Mouse (Mus musculus) forebrain, embryonic 13.5 days (tissue): Measurements from ENCODE around the gene Creg2. TPM values are rescaled to one million over a fixed set of nuclear protein-coding genes. Genes with fewer than 3 reads are reported as not detected.

ENCODE experiments used
- ATAC-seq: fragments of 200-750 bp; cut with Nextera tagmentation; 2 replicates; pipeline ENCODE4 v1.8.0; 2017
- H3K27ac ChIP-seq: fragments of 300-500 bp; sonication (generic); 2 replicates; pipeline ENCODE4 v1.5.1; 2015; ENCODE audit warnings: inconsistent platforms, mild to moderate bottlenecking, moderate library complexity
- H3K27me3 ChIP-seq: fragments of 300-500 bp; sonication (generic); 2 replicates; pipeline ENCODE4 v1.6.1; 2015; ENCODE audit warnings: mild to moderate bottlenecking, inconsistent platforms
- H3K36me3 ChIP-seq: fragments of 300-500 bp; sonication (generic); 2 replicates; pipeline ENCODE4 v1.6.1; 2015; ENCODE audit warnings: mild to moderate bottlenecking, inconsistent platforms; ENCODE audit not compliant: poor library complexity, severe bottlenecking
- H3K4me1 ChIP-seq: fragments of 300-500 bp; sonication (generic); 2 replicates; pipeline ENCODE4 v1.6.1; 2015; ENCODE audit warnings: inconsistent platforms
- H3K4me2 ChIP-seq: fragments of 300-500 bp; sonication (generic); 2 replicates; pipeline ENCODE4 v1.6.1; 2015; ENCODE audit warnings: inconsistent platforms, mild to moderate bottlenecking, moderate library complexity
- H3K4me3 ChIP-seq: fragments of 300-500 bp; sonication (generic); 2 replicates; pipeline ENCODE4 v1.5.1; 2015; ENCODE audit warnings: mild to moderate bottlenecking, inconsistent platforms
- H3K9ac ChIP-seq: fragments of 300-500 bp; sonication (generic); 2 replicates; pipeline ENCODE4 v1.6.1; 2015; ENCODE audit warnings: mild to moderate bottlenecking, inconsistent platforms
- H3K9me3 ChIP-seq: fragments of 300-500 bp; sonication (generic); replicated peaks from 2 replicates; pipeline ENCODE4 v1.6.1; 2016; ENCODE audit warnings: inconsistent platforms
- WGBS: fragments of 180-500 bp; shearing (Covaris S2); methylation state at CpG from one replicate; pipeline ENCODE4 v1.1.7; 2015; 5-methylcytosine and 5-hydroxymethylcytosine counted together
- polyA plus RNA-seq: library from polyadenylated mRNA; unstranded; fragments of >200 nt; fragmentation: Nextera tagmentation; extraction: Ambion mirVana; gene quantifications from 2 replicates; pipeline ENCODE4 v1.2.1, GENCODE M21; 2015

The Creg2 gene
- 0.33 and 0.56 TPM in 2 replicates for polyA plus RNA-seq

GRCm38 (mm10) chr1:39651241-39651548 lies at the start of gene Creg2:
Gene Creg2, minus strand, starts transcription at chr1:39651474.
- H3K9me3 ChIP-seq: no peaks in the 10 kb centered on the region
- peak within 1 kb of the TSS; percentile 68 for H3K9ac ChIP-seq
- WGBS: 41% methylated on average over 9 of the region's 9 CpGs
- H3K27ac ChIP-seq: no peak within 1 kb of the TSS
- peak within 1 kb of the TSS; percentile 99 for H3K4me2 ChIP-seq
- H3K36me3 ChIP-seq: no peaks in the 10 kb centered on the region
- ATAC-seq: no peak
- peak within 1 kb of the TSS; percentile 58 for H3K4me3 ChIP-seq
- H3K4me1 ChIP-seq: peaks cover 25% of the 10 kb centered on the region
- H3K27me3 ChIP-seq: peaks cover 47% of the 10 kb centered on the region

DNA sequence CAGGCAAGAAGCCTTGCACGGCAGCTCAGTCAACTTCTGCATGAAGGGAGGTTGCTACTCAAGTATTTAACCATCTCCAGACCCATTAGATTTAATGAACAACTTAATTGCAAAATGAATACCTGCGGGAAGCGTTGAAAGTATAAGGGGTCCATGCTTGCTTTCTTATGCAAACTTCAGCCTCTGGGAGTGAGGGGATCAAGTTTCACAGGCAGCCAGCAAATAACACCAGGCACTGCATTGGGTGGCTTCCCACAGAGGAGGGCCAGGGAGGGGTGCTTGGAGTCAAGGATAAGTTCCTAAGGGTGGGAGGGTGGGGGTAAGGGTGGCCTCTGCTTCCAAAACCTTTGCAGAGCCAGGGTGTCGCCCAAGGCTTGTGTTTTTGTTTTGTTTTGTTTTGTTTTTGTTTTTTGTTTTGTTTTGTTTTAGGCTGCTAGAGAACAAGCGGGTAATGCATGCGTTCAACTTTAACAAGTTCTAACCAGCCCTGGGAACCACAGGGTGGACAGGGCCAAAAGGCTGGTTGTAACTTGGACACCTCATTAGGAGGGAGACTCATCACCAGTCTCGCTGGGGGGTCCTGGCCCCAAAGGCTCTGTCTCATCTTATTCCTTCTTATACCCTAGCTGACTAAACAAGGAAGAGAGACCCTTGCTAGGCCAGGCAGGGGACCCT lies 49.5 kb upstream of the Creg2 start:
- ATAC-seq: peak; percentile 25; the same call in 1 of the 2 replicates
- peaks cover 38% of the 10 kb centered on the region for H3K4me1 ChIP-seq
- 11% methylated on average over 7 of the region's 7 CpGs for WGBS
- H3K36me3 ChIP-seq: no peaks in the 10 kb centered on the region
- H3K4me2 ChIP-seq: peak overlapping the region; percentile 11; the same call in 1 of the 2 replicates
- peak overlapping the region; percentile 39; the same call in 1 of the 2 replicates for H3K9ac ChIP-seq
- peak overlapping the region; percentile 63; the same call in 1 of the 2 replicates for H3K27ac ChIP-seq
- H3K27me3 ChIP-seq: peaks cover 7% of the 10 kb centered on the region; the same call in 1 of the 2 replicates
- no peaks in the 10 kb centered on the region for H3K9me3 ChIP-seq
- H3K4me3 ChIP-seq: no peak overlapping the region

GRCm38 (mm10) chr1:39698456-39698855 lies 47.2 kb upstream of the Creg2 start:
- Histone ChIP-seq H3K27ac (no peak overlapping the region), H3K4me3 (no peak overlapping the region), H3K27me3 (peaks cover 7% of the 10 kb centered on the region), H3K9me3 (no peaks in the 10 kb centered on the region), H3K9ac (no peak overlapping the region), H3K36me3 (no peaks in the 10 kb centered on the region), H3K4me1 (peaks cover 48% of the 10 kb centered on the region), H3K4me2 (no peak overlapping the region)
- no peak for ATAC-seq
- 23% methylated on average over 6 of the region's 6 CpGs for WGBS

DNA sequence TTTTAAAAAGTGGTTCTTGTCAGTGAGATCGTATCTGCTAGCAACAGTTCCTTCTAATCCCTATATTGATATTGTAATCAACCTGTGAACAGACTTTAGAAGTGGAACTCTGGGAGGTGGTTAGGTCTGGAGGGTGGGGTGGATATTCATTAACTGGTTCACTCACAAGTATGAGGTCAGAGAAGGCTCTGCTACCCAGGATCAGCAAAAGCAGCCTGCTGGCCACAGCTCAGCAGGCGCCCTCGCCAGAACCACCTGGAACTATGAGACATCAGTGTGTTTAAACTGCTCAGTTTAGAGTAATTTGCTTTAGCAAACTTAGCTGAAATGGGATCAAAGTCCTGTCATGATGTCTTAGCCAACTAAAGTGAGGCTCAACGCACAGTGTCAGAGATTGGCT lies 43.9 kb upstream of the Creg2 start:
- ATAC-seq: no peak
- Histone ChIP-seq H3K27ac (no peak overlapping the region), H3K9me3 (no peaks in the 10 kb centered on the region), H3K27me3 (peaks cover 7% of the 10 kb centered on the region), H3K4me3 (no peak overlapping the region), H3K9ac (no peak overlapping the region), H3K4me1 (peaks cover 18% of the 10 kb centered on the region), H3K36me3 (no peaks in the 10 kb centered on the region), H3K4me2 (no peak overlapping the region)
- WGBS: 27% methylated on average over 4 of the region's 4 CpGs

DNA sequence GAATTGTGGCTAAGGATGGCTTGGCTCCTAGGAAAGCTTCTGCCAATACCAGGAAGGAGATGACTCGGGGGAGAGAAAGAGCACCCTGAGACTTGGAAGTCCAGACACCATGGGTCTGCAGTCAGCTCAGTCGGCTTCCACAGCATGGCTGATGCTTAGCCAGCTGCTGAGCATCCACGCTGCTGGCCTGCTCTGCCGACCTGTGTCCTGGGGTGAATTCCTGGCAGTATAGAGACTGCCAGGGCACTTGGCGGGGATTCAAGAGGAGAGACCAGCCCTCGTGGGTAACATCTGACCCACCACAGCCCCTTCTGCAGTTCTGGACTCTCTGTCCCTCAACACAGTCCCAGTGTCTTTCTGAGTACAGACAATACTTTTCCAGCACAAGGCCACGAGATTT lies 43.5 kb upstream of the Creg2 start:
- no peaks in the 10 kb centered on the region for H3K36me3 ChIP-seq
- no peak overlapping the region for H3K27ac ChIP-seq
- no peak overlapping the region for H3K4me2 ChIP-seq
- H3K9me3 ChIP-seq: no peaks in the 10 kb centered on the region
- H3K4me3 ChIP-seq: no peak overlapping the region
- WGBS: 34% methylated on average over 7 of the region's 7 CpGs
- no peak for ATAC-seq
- no peak overlapping the region for H3K9ac ChIP-seq
- H3K27me3 ChIP-seq: peaks cover 7% of the 10 kb centered on the region
- peaks cover 16% of the 10 kb centered on the region; the same call in 1 of the 2 replicates for H3K4me1 ChIP-seq

GRCm38 (mm10) chr1:39691974-39692373 lies 40.7 kb upstream of the Creg2 start:
- ATAC-seq: no peak
- WGBS: 77% methylated on average over 3 of the region's 3 CpGs
- H3K4me1 ChIP-seq: peaks cover 10% of the 10 kb centered on the region; the same call in 1 of the 2 replicates
- no peak overlapping the region for H3K4me3 ChIP-seq
- H3K36me3 ChIP-seq: no peaks in the 10 kb centered on the region
- H3K27me3 ChIP-seq: peaks cover 7% of the 10 kb centered on the region
- no peak overlapping the region for H3K9ac ChIP-seq
- no peaks in the 10 kb centered on the region for H3K9me3 ChIP-seq
- no peak overlapping the region for H3K4me2 ChIP-seq
- H3K27ac ChIP-seq: no peak overlapping the region

GRCm38 (mm10) chr1:39691061-39691460 lies 39.8 kb upstream of the Creg2 start:
- no peak overlapping the region for H3K4me3 ChIP-seq
- no peaks in the 10 kb centered on the region for H3K9me3 ChIP-seq
- H3K4me1 ChIP-seq: peaks cover 10% of the 10 kb centered on the region; the same call in 1 of the 2 replicates
- no peak overlapping the region for H3K27ac ChIP-seq
- no peak overlapping the region for H3K4me2 ChIP-seq
- WGBS: 60% methylated on average over 4 of the region's 4 CpGs
- no peaks in the 10 kb centered on the region; the same call in 1 of the 2 replicates for H3K27me3 ChIP-seq
- no peak for ATAC-seq
- H3K9ac ChIP-seq: no peak overlapping the region
- H3K36me3 ChIP-seq: no peaks in the 10 kb centered on the region

DNA sequence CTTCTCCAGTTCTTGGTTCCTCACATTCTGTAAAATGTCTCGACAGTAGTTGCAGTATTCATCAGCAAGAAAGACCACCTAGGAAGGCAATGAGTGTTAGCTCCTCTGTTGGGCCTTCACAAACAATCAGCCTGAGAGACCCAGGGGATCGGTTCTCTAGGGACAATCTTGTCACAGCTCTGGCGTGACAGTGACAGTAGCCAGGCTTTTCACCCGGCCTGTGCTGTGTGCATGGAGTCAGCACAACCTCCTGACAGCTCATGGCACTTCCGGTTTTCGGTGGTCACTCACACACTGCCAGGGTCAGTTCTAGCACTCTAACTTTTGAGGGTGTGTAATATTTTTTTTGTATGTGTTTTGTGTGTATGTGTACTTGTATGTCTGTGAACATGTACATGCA lies 37.3 kb upstream of the Creg2 start:
- H3K9ac ChIP-seq: no peak overlapping the region
- no peak overlapping the region for H3K27ac ChIP-seq
- H3K36me3 ChIP-seq: no peaks in the 10 kb centered on the region
- no peak overlapping the region for H3K4me2 ChIP-seq
- no peak overlapping the region for H3K4me3 ChIP-seq
- H3K27me3 ChIP-seq: no peaks in the 10 kb centered on the region
- no peaks in the 10 kb centered on the region for H3K9me3 ChIP-seq
- no peaks in the 10 kb centered on the region for H3K4me1 ChIP-seq
- WGBS: 86% methylated on average over 6 of the region's 6 CpGs
- ATAC-seq: no peak

GRCm38 (mm10) chr1:39687279-39687678 lies 36.0 kb upstream of the Creg2 start:
- Histone ChIP-seq H3K9me3 (no peaks in the 10 kb centered on the region), H3K4me3 (no peak overlapping the region), H3K9ac (no peak overlapping the region), H3K27me3 (no peaks in the 10 kb centered on the region), H3K36me3 (no peaks in the 10 kb centered on the region), H3K27ac (no peak overlapping the region), H3K4me2 (no peak overlapping the region), H3K4me1 (no peaks in the 10 kb centered on the region)
- WGBS: 79% methylated on average over 9 of the region's 9 CpGs
- no peak for ATAC-seq

DNA sequence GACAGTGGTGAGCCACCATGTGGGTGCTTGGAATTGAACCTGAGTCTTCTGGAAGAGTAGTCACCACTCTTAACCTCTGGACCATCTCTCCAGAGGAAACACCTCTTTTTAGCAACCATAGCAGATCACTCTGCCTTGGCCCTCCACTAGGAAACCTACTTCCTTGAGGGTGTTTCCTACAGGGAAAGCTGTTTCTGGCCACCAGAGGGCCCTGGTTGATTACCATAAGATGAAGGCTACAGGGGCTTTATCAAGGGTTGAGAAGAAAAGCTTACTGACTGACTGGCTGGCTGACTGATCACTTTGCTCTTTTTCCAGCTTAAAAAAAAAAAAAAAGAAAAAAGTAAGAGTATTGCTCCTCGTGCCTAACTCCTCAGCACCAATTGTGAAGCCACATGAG lies 34.6 kb upstream of the Creg2 start:
- no peak overlapping the region for H3K4me2 ChIP-seq
- ATAC-seq: peak; percentile 61; the same call in 1 of the 2 replicates
- WGBS: 3% methylated on average over 1 of the region's 1 CpGs

GRCm38 (mm10) chr1:39681638-39682037 lies 30.4 kb upstream of the Creg2 start:
- Histone ChIP-seq H3K4me3 (no peak overlapping the region), H3K4me1 (no peaks in the 10 kb centered on the region), H3K27ac (no peak overlapping the region), H3K27me3 (no peaks in the 10 kb centered on the region), H3K9me3 (no peaks in the 10 kb centered on the region), H3K36me3 (no peaks in the 10 kb centered on the region), H3K9ac (no peak overlapping the region), H3K4me2 (no peak overlapping the region)
- WGBS: 90% methylated on average over 5 of the region's 5 CpGs
- ATAC-seq: no peak

More for the DNA sequence above, 34.6 kb upstream of the Creg2 start:
- Histone ChIP-seq H3K4me3 (no peak overlapping the region), H3K27me3 (no peaks in the 10 kb centered on the region), H3K27ac (no peak overlapping the region), H3K4me1 (no peaks in the 10 kb centered on the region), H3K9ac (no peak overlapping the region), H3K9me3 (no peaks in the 10 kb centered on the region), H3K36me3 (no peaks in the 10 kb centered on the region)

DNA sequence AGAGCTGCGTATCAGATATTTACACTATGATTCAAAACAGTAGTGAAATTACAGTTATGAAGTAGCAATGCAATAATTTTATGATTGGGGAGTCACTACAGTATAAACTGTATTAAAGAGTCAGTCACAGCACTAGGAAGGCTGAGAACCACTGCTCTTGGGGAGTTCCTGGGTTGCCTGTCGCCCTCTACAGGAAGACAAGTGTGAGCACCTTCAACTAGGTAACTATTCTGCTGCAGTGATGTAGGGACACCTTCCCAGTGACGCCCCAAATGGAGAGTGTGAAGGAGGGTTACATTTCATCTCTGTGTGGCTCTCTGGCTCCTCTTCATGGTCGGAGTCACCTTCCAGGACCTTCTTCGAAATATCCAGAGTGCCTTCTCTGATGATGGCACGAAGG lies 29.3 kb upstream of the Creg2 start:
- no peaks in the 10 kb centered on the region for H3K27me3 ChIP-seq
- 71% methylated on average over 6 of the region's 6 CpGs for WGBS
- H3K4me3 ChIP-seq: no peak overlapping the region
- no peak overlapping the region for H3K9ac ChIP-seq
- H3K36me3 ChIP-seq: no peaks in the 10 kb centered on the region
- ATAC-seq: no peak
- no peak overlapping the region for H3K4me2 ChIP-seq
- no peak overlapping the region for H3K27ac ChIP-seq
- H3K4me1 ChIP-seq: no peaks in the 10 kb centered on the region
- H3K9me3 ChIP-seq: no peaks in the 10 kb centered on the region

GRCm38 (mm10) chr1:39678883-39679282 lies 27.6 kb upstream of the Creg2 start:
- H3K27ac ChIP-seq: no peak overlapping the region
- no peak for ATAC-seq
- no peak overlapping the region for H3K9ac ChIP-seq
- no peaks in the 10 kb centered on the region for H3K27me3 ChIP-seq
- no peak overlapping the region for H3K4me2 ChIP-seq
- H3K4me3 ChIP-seq: no peak overlapping the region
- WGBS: 73% methylated on average over 8 of the region's 8 CpGs
- H3K4me1 ChIP-seq: no peaks in the 10 kb centered on the region
- H3K36me3 ChIP-seq: no peaks in the 10 kb centered on the region
- no peaks in the 10 kb centered on the region for H3K9me3 ChIP-seq
